Mouse (Mus musculus): ENCODE measurements around the gene Nhlh1.

DNA sequence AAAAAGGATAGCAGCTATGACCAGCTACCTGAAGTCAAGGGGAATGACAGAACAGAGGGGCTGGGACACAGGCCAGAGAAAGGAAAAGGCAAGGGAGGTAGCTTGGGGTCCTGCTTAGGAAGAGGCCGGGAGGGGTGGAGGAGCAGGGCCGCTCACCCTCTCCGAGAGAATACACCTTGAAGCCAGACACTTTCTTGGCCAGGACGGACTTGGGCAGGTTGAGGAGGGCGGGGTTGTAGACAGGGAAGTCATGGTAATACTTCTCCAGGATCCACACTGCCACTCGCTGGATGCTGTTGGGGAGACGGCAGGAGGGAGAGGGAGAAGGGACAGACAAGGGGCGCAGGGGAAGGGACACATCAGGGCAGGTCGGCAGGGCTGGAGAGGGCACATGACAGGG is 49.0 kb downstream of the Nhlh1 start:
- TF ChIP-seq CTCF (IDR thresholded peaks at IDR 0.05; ENCODE audit: low read depth) (no peak), EP300 (IDR thresholded peaks at IDR 0.05; ENCODE audit: low read depth) (no peak)

Measured in liver, embryonic 14.5 days (tissue).